Mouse (Mus musculus) lung, postnatal 36 days (tissue): ENCODE measurements at regions not wholly inside any gene's neighbourhood (a gene's known extent, or its start where the extent isn't known, plus 50 kb on each side); places are given as distances from the start of the nearest gene placed in this dataset.

Experiments used
- DNase-seq: peaks from one replicate; pipeline ENCODE4 v3.0.0; 2022; ENCODE audit warnings: mixed read lengths

DNA sequence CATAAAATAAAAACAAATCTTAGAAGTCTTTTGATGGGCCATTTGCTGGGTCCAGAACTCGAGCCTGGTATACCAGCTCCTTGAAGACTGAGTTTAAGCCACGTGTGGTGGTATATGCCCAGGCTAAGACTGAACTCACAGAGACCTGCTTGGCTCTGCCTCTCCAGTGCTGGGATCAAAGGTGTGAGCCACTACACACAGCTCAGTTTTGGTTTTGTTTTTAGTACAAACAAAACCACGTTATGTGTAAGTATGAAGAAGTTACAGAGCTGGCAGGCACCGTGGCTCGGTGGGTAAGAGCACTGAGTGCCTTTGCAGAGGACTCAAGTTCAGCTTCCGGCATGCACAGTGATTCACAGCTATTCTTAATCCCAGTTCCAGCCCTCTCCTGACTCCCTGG is 75.6 kb downstream of the Wdr5 start:
- DNase-seq: no peak

- DNase-seq: no peak
Observed at GRCm38 (mm10) chr2:27591668-27592067, 76.7 kb downstream of the Wdr5 start.

DNA sequence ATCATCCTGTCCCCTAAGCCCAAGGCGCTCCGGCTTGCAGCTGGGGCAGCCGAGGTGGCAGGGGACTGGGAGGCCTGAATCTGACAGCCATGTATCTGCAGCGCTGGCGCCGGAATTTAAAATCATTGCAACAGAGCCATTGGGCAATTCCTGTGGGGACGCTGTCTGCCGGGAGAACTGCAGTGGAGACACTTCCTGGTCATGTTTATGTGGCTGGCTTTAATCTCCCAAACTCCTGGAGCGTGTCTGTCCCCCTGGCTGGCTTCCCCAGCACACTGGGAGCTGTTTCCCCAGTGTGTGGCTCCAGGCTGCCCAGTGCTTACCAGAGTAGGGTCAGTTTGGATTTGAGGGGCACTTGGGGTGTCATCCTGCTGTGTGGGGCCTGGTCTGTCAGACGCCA is 78.4 kb downstream of the Wdr5 start:
- peak; percentile 90 for DNase-seq

DNA sequence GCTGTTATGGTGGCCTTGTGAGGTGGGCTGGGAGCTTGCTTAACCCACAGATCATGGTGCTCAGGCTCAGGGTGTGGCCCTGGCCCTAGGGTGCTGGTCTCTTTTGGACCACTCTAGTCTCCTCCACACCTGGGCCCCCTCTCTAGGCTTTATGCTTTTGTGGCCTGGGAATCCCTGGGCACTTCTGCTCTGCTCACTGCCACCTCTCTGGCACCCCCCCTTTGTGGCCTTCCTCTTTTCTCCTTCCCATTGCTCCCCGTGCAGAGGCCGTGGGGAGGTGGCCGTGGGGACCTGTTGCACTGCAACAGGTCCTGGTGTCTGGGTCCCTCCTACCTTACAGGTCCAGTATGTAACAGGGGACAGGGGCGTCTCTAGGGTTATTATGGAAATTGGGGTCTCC is 80.3 kb downstream of the Wdr5 start:
- no peak for DNase-seq

DNA sequence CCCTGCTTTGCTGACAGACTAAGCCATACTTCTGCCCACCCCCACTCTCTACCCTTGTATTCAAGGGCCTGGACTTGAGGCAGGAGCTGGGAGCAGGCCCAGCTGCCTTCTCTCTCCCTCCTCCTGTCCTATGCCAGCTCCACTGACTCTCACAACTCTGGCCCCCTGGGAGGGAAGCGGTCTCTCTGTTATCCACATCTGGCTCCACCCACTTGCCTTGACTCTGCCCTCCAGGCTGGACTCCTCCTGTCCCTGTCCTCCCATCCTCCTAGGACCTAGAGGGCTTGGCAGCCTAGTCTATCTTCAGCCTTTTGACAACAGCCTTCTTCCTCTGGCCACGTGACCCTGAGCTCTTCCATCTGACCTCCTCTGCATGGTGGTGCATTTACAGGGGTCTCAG is 80.0 kb upstream of the Rxra start:
- peak; percentile 69 for DNase-seq

DNA sequence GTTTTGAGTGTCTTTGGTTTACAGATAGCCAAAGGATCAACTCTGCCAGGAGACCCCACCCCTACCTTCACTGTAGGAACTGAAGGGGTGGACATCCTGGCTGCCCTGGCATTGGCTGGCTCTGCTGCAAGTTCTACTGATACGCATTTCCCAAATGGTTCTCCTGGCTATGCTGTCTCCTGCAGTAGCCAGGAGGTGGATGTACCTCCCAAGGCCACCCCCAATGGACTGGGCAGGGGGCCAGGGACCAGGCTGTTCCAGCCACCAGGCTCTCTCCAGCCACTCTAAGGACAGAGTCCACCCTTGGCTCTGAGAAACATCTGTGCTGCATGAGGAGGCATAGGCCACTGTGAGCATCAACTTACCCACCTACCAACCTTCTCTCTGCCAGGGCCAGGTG is 79.3 kb upstream of the Rxra start:
- no peak for DNase-seq

DNA sequence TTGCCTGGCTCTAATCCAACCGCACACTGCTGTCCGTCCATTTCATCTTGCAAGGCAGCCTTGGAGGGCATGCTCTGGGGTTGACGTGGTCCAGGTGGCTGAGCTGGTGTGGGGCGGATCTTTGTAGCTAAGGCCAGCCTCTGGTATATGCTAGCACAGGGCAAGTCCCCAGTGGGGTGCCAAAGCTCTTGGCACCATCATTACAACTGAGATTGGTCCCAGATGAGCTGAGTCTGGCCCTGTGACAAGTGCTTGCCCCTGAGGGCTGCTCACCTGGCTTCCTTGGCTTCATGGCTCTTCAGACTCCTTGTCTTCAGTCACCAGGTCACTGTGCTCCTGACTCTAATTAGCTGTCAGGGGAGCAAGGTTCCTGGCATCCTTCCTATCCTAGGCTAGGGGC is 78.3 kb upstream of the Rxra start:
- DNase-seq: no peak

GRCm38 (mm10) chr2:27599061-27599768 is 77.0 kb upstream of the Rxra start:
- DNase-seq: peak; percentile 81

DNA sequence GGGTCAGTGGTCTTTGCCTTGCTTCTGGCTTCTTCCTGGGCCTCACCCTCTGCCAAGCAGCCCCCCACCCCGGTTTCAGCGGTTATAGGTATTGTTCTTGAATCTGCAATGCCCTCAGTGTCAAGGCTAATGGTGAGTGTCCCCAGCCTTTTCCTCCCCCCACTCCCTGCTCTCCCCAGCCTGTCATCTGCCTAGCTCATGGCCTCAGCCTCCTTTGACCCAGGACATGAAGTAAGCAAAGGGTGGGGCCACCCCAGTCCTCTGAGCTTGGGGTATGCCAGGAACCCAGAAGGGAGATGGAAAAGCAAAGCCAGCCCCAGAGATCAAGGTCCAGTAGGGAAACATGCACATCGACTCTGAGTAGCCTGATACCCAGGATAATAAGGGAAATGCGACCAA is 76.5 kb upstream of the Rxra start:
- DNase-seq: peak; percentile 38

GRCm38 (mm10) chr2:27603333-27603732 is 72.9 kb upstream of the Rxra start:
- DNase-seq: no peak

DNA sequence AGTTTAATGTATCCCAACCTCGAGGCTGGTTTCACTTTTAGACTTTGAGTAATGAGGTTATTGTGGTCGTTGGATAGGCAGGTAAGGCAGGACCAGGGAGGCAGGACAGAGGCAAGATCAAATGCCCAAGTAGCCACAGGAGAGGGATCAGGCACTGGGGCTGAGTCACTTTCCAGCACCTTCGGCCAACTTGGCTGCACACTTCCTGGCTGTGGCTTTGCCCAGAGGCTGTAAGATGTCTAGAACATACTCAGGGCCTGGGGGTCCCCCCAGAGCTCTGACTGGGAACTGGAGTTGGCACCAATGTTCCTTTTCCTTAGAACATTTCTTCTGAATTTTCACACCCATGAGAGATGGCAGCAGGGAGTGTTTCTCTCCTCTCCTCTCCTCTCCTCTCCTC is 71.7 kb upstream of the Rxra start:
- no peak for DNase-seq

- DNase-seq: no peak
Observed at GRCm38 (mm10) chr2:27606816-27607215, 69.4 kb upstream of the Rxra start.

- no peak for DNase-seq
Observed at GRCm38 (mm10) chr2:27621741-27622140, 54.5 kb upstream of the Rxra start.

DNA sequence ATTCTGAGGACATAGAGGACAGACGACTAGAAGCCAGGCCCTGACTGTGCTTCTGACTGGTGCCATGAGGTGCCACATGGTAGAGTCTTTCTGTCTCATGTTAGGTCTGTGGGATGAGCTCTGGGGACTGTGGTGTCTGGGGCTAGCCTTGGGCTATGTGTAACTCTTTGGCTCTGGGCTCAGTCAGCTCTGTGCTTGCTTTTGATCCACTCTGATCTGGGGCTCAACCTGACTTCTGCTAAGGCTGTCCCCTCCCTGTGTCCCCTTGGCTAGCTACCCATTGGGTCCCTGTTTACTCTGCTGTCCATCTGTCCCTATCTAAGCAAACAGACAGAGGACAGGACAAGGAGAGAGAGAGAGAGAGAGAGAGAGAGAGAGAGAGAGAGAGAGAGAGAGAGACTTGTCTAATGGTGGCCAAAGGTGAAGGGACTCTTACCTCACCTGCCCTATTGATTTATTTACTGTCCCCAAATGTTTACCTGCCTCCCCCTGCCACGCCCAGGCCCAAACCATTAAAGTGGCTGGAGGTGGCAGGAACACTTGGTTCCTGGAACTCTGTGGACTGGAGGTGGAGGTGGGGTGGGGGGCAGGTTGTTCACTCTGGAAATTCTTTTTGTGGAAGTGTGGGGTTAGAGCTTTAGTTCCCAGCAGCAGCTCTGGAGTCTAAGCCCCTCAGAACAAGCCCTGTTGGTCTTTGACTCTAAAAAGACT is 51.4 kb upstream of the Rxra start:
- DNase-seq: no peak
